Mouse (Mus musculus) CD8-positive naive resting alpha-beta T cell, adult 2 months (primary cell): Measurements from ENCODE around the gene Farsa.
"Not testable (repeated sequence)": the region's sequence is repeated elsewhere in the genome, so short reads cannot be mapped to it uniquely, and the experiment has no call there.

ENCODE experiments used
- DNase-seq, 2 experiments: peaks; one replicate each; pipeline ENCODE4 v3.0.0; 2022; ENCODE audit warnings: low read depth in 2 of 2, low spot score in 2 of 2

The Farsa gene

GRCm38 (mm10) chr8:84873016-84873415 lies 16.2 kb downstream of the Farsa start:
- no peak for DNase-seq

GRCm38 (mm10) chr8:84874339-84874738 lies 17.6 kb downstream of the Farsa start:
- DNase-seq: no peak

GRCm38 (mm10) chr8:84877297-84878035 lies 20.7 kb downstream of the Farsa start:
- DNase-seq: no peak

GRCm38 (mm10) chr8:84878915-84879314 lies 22.1 kb downstream of the Farsa start:
- DNase-seq: no peak

GRCm38 (mm10) chr8:84884728-84885127 lies 27.9 kb downstream of the Farsa start:
- no peak for DNase-seq

- DNase-seq: no peak
Measured at GRCm38 (mm10) chr8:84888280-84888679, 31.5 kb downstream of the Farsa start.

- DNase-seq: no peak
Measured at GRCm38 (mm10) chr8:84889141-84889540, 32.4 kb downstream of the Farsa start.

- no peak for DNase-seq
Measured at GRCm38 (mm10) chr8:84892993-84893708, 36.4 kb downstream of the Farsa start.

GRCm38 (mm10) chr8:84893709-84894134 lies 36.9 kb downstream of the Farsa start, which contains the start of gene Gcdh:
Gene Gcdh (minus strand): TSS chr8:84893921.
- peak; percentile 69 to 75 for DNase-seq

GRCm38 (mm10) chr8:84895963-84896362 lies 39.2 kb downstream of the Farsa start:
- no peak for DNase-seq

GRCm38 (mm10) chr8:84901071-84901470 lies 44.3 kb downstream of the Farsa start:
- DNase-seq: no peak

GRCm38 (mm10) chr8:84901752-84902151 lies 45.0 kb downstream of the Farsa start, which contains the start of gene Klf1:
Gene Klf1 (plus strand): TSS chr8:84901928.
- DNase-seq: no peak

- DNase-seq: no peak
Measured at GRCm38 (mm10) chr8:84902367-84902919, 45.7 kb downstream of the Farsa start.

- DNase-seq: peak; percentile 85 to 93
Measured at GRCm38 (mm10) chr8:84902920-84903661, 46.3 kb downstream of the Farsa start.

GRCm38 (mm10) chr8:84904351-84904750 lies 47.6 kb downstream of the Farsa start:
- no peak for DNase-seq

- no peak for DNase-seq
Measured at GRCm38 (mm10) chr8:84907037-84907436, 50.2 kb downstream of the Farsa start.

GRCm38 (mm10) chr8:84907493-84907892 lies 50.7 kb downstream of the Farsa start:
- no peak for DNase-seq

GRCm38 (mm10) chr8:84907979-84908378 lies 51.2 kb downstream of the Farsa start:
- not testable (repeated sequence) for DNase-seq

GRCm38 (mm10) chr8:84908421-84909161 lies 51.8 kb downstream of the Farsa start, which contains the start of gene Dnase2a:
Gene Dnase2a (plus strand): TSS chr8:84908560.
- peak; percentile 84 to 85 for DNase-seq

- no peak for DNase-seq
Measured at GRCm38 (mm10) chr8:84909162-84909767, 52.5 kb downstream of the Farsa start.
